Mouse (Mus musculus): ENCODE measurements at regions not wholly inside any gene's neighbourhood (a gene's known extent, or its start where the extent isn't known, plus 50 kb on each side); places are given as distances from the start of the nearest gene placed in this dataset.
"Not testable (repeated sequence)": the region's sequence is repeated elsewhere in the genome, so short reads cannot be mapped to it uniquely, and the experiment has no call there.

DNA sequence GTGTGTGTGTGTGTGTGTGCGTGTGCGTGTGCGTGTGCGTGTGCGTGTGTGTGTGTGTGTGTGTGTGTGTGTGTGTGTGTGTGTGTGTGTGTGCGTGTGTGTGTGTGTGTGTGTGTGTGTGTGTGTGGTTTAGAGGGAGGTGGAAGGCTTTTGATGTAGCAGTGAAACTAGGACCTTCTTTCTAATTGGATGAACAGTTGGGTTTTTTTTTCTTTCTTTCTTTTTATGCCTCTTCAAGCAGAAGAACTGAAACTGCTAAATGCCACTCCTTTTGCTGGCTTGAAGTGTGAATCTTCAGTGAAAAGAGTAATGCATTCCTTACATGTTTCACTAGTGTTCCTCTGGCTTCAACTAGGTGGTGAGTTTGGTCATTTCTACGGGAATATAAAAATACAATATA, 828.8 kb upstream of the Olfr1507 start:
- DNase-seq (ENCODE audit: low read depth) = not testable (repeated sequence)

DNA sequence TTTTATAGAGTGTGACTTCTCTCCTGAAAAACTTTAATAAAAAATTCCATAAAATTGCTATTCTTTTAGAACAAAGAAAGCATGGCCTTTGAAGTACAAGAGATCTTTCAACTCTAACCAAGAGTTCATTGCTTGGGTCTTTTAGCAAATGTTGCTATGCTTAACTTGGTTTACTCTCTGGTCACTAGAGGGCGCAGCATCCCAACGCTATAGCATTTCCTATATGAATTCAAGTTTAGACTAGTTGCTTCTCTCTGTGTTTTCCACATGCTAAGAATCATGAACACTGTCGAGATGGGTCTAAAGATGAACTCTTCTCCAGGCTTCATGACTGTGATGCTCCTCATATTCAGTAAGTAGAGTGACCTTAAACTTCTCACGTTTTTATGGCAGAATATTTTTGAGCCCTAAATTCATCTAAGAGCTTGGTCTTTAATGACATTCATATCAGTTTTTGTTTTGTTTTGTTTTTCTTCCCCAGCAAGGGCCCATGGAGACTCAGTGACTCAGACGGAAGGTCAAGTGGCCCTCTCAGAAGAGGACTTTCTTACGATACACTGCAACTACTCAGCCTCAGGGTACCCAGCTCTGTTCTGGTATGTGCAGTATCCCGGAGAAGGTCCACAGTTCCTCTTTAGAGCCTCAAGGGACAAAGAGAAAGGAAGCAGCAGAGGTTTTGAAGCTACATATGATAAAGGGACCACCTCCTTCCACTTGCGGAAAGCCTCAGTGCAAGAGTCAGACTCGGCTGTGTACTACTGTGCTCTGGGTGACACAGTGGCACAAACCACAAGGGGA, 823.2 kb upstream of the Olfr1507 start:
- DNase-seq (ENCODE audit: low read depth) = not testable (repeated sequence)

DNA sequence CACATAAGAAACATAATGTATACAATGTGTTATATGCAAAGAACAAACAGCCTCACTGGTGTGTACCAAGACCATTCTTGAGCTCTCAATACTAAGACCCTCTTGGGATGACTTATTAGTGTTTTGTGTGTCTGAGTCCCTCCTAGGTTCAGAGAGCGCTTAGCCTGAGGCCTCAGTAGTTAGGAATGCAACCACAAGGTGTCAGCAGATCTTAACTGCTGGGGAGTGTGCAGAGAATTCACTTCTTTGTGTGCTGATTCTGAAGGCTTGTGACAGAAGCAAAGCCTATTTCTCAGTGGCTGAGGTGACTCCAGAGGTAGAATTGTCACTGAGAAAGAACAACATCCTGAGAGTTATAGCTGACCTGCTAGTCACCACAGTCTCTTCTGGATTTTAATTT, 816.9 kb upstream of the Olfr1507 start:
- DNase-seq (ENCODE audit: low read depth) = not testable (repeated sequence)

DNA sequence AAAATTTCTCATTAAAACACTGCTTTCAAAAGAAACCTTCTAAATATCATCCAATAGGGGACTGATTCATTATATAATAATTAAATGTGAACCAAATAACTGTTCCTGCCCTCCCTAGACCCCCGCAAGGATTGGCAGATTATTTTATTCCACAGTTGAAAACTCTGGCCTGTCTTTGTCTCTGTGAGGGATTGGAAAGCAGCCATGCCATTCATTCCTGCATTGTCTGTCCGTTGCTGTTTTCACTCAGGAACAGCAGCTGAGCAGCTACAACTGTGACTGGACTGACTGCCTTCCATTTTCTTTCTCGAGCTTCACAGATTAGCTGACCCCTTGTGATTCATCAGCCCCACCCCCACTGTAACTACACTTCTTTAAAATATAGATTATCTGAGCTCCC, 807.6 kb upstream of the Olfr1507 start:
- DNase-seq (ENCODE audit: low read depth) = not testable (repeated sequence)

- not testable (repeated sequence) for DNase-seq (ENCODE audit: low read depth)
Measured at GRCm38 (mm10) chr14:53302491-53302829, 806.9 kb upstream of the Olfr1507 start.

- DNase-seq (ENCODE audit: low read depth) = not testable (repeated sequence)
Measured at GRCm38 (mm10) chr14:53301722-53302490, 806.4 kb upstream of the Olfr1507 start.

DNA sequence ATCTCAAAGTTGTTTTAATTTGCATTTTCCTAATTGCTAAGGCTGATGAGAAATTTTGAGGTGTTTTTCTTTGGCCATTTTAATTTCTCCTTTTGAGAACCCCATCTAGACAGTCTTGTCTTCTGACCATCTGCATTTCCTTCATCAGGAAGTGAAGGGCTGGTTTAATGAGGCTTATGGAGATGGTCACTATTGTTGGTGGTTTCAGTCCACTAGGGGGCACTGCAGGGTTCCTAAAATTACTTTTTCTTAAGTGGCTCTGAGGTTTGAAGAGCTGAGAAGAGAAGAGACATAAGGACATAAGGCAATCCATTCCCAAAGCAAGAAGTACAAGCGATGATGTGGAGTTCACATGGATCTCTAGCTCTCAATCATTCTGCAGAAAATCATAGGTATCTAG, 805.6 kb upstream of the Olfr1507 start:
- not testable (repeated sequence) for DNase-seq (ENCODE audit: low read depth)

DNA sequence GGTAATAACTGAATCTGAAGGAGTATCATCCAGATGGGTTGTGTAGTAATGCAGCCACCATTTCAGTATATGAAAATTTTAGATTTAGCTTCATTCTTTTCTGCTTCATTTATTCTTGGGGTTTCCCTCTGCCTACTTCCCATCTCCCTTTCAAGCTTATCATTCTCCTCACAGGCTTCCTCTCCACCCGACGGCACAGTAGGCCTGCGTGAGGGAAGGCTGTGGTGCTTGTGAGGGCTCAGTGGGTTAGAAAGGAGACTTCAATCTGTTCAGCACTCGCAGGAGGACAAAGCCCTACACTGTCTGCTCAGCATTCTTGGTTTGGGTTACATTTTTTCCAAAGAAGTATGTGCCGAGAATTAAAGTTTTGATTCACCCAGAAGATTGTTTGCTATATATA, 804.2 kb upstream of the Olfr1507 start:
- DNase-seq (ENCODE audit: low read depth) = not testable (repeated sequence)

DNA sequence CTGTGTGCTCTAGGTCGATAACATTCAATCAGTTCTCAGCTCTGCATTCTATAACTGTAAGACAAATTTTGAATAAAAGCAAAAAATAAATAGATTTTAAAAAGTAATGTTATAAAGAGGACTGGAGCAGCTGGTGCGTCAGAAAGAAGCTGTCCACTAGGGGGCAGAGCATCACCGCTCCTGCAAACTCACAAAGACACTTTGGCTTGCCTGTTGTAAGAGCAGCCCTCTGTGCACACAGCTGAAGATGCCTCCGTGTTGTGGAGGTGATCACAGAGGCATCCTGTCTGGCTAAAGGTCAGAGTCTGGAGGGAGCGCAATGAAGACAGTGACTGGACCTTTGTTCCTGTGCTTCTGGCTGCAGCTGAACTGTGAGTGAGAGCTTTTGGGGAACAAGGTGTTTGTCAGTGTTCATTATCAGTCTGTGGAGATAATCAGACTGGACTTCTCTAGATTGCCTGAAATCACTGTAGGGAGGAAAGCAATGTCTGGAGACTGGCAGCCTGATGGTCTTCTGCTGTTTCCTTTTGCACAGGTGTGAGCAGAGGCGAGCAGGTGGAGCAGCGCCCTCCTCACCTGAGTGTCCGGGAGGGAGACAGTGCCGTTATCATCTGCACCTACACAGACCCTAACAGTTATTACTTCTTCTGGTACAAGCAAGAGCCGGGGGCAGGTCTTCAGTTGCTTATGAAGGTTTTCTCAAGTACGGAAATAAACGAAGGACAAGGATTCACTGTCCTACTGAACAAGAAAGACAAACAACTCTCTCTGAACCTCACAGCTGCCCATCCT, 788.0 kb upstream of the Olfr1507 start:
- not testable (repeated sequence) for DNase-seq (ENCODE audit: low read depth)

GRCm38 (mm10) chr14:53273218-53273617, 777.7 kb upstream of the Olfr1507 start:
- not testable (repeated sequence) for DNase-seq (ENCODE audit: low read depth)

GRCm38 (mm10) chr14:53267693-53268092, 772.1 kb upstream of the Olfr1507 start:
- DNase-seq (ENCODE audit: low read depth) = not testable (repeated sequence)

DNA sequence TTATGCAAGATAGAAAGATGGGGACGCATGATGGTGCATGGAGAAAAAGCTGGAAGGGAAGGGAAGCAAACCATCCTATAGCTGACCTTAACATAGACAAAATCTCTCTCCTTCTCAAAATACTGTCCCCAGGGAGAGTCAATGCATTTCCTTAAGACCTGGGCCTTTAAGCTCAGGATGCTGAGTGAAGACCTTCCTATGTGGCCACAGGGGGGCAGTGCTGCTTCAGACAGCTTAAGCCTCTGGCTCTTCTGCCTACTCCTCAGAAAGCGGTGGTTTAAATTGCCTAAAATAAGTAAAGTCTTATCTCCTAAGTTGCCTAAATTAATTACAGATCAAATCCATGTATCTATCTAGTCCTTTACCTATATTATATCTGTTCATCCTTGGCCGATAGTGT, 760.4 kb upstream of the Olfr1507 start:
- DNase-seq (ENCODE audit: low read depth) = not testable (repeated sequence)

DNA sequence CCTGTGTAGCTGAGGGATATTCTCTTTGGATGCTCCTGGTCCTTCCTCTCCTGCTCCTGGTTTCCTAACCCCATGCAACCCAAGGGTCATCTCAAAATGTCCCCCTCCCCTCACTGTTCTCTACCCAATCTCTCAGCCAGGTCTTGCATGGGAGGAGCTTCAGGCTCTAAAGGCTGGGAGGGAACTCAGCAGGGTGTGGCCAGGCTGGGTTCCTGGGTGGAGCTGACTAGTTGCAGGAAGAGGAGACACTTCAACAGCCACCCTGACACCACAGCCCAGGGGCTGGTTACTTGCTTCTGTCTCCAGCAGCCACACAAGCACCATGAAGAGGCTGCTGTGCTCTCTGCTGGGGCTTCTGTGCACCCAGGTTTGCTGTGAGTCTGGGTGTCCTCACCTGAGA, 757.9 kb upstream of the Olfr1507 start:
- DNase-seq (ENCODE audit: low read depth) = not testable (repeated sequence)

- DNase-seq (ENCODE audit: low read depth) = not testable (repeated sequence)
Measured at GRCm38 (mm10) chr14:53231142-53231541, 735.6 kb upstream of the Olfr1507 start.

DNA sequence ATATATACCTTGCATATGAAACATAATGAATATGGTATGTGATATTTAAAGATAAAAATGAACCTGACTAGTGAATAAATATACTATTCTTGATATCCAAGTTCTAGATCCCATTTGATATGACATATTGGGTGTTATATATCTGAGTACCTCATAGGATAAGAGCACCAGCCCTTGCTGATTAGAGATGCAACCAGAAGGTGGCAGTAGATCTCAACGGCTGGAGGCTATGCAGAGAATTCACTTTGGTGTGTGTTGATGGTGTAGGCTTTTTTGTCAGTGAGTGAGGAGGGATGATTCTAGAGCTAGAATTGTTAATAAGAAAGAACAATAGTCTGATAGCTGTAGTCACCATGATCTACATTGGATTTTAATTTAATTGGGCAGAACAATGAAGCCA, 729.2 kb upstream of the Olfr1507 start:
- not testable (repeated sequence) for DNase-seq (ENCODE audit: low read depth)

GRCm38 (mm10) chr14:53210554-53210953, 715.0 kb upstream of the Olfr1507 start:
- not testable (repeated sequence) for DNase-seq (ENCODE audit: low read depth)

DNA sequence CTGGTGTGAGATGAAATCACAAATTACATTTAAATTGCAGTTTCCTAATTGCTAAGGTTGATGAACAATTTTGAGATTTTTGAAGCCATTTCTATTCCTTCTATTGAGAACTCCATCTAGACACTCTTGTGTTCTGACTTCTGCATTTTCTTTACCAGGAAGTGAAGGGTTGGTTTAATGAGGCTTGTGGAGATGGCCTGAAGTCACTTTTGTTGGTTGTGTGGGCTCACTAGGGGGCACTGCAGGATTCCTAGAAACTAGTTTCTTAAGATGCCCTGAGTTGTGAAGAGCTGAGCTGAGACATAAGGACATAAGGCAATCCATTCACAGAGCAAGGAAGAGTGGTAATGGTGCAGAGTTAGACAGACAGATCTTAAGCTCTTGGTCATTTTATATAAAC, 713.7 kb upstream of the Olfr1507 start:
- not testable (repeated sequence) for DNase-seq (ENCODE audit: low read depth)

DNA sequence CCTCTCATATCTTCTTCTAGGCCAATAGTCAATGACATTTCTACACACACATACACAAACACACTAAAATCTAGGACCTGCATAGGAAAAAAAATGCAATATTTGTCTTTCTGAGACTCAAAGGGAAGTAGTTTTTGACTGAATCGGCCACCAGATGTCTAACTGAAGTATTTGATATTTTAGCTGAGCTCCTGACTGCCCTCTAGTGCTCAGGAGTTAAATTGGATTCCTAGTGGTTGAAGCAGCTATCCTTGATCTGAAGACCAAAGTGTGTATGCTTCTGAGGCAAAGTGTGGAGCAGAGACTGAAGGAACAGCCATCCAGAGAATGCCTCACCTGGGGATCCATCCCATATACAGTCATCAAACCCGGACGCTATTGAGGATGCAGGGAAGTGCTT, 695.4 kb upstream of the Olfr1507 start:
- DNase-seq (ENCODE audit: low read depth) = not testable (repeated sequence)

DNA sequence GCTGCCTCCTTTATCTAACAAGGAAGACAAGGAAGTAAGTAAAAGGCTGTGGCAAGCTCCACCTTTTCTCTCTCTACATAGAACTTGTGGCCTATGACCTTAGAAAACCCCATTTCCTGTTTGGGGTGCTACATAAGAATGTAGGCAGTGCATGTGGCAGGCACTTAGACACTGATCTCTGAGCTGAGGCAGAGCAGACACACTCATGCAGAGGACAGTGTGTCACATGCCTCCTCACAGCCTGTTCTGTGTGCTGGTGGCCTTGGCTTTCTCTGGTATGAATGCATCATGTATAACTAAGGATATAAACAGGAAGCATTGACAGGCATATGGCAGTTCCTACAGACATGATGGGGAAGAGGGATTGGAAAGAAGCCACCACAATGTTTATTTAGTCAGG, 678.5 kb upstream of the Olfr1507 start:
- not testable (repeated sequence) for DNase-seq (ENCODE audit: low read depth)

- DNase-seq (ENCODE audit: low read depth) = not testable (repeated sequence)
Measured at GRCm38 (mm10) chr14:53166327-53166726, 670.8 kb upstream of the Olfr1507 start.

DNA sequence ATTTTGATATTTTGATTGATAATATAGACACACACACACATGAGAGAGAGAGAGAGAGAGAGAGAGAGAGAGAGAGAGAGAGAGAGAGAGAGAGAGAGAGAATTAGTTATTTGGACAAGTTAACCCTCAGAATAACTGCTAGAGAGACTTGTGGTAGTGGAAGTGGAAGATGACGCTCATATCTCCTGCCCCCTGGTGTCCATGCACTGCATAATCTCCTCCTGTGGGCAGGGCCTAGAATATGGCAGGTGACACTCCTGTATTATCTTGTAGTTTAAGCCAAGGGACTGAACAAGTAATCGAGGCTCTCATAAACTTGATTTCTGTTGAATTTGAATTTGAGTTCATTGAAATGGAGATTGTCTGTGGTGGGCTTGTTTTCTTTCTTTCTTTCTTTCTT, 663.5 kb upstream of the Olfr1507 start:
- DNase-seq (ENCODE audit: low read depth) = not testable (repeated sequence)

- not testable (repeated sequence) for DNase-seq (ENCODE audit: low read depth)
Measured at GRCm38 (mm10) chr14:53134783-53135182, 639.2 kb upstream of the Olfr1507 start.

All from fibroblast of lung, adult 2 months (primary cell).